ENCODE assay signal across 8 mouse cellular contexts in the genomic region with DNA sequence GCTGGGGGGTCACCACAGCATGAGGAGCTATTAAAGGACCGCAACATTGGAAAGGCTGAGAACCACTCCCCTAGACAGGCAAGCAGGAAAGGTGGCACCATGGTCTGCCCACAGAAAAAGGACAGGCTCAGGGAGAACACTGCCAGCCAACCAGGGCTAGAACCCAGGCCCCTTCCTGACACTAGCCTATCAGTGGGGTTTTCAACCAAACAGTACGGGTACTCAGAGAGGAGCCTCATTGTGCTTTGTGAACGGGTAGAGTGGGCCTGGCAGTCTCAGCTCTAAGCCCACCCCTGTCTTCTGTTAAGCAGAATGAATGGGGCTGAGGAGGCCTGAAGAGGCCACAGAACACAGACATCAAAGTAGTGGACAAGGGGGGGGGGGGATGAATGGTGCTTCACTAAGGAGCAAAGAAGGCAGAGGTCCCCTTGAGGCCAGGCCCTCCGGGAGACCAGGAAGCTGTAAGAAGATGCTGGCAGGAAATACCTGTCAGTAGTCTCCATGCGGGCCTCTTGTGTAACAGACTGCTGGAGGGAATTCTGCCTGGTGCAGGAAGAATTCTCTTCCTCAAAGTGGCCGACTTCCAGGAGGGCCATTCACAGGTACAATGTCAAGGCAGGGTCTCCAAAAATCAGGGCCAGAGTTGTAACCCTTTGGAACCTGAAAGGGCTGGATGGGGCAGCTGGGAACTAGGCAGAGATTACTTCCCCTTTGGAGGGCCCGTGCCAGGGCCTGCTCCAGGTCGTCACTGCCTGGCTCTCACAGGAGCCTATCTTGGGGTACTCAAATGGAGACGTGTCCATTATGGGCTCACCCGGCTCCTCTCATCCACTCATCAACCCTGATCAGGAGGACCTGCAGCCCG. TPM values are rescaled to one million over a fixed set of nuclear protein-coding genes. Genes with fewer than 3 reads are reported as not detected.
DNase-seq lines count a peak whose midpoint lies in the region; ATAC-seq lines count a peak whose summit lies in the region.

Gene Trabd, plus strand, starts transcription at position 512 of the 865 bp plus-strand sequence.

- H3K36me3 ChIP-seq in embryonic facial prominence, embryonic 10.5 days (replicated peaks) = peaks cover 4% of the 10 kb centered on the region
- H3K36me3 ChIP-seq in heart, embryonic 11.5 days (ENCODE audit: control insufficient read depth, insufficient read depth, low read length) = no peaks in the 10 kb centered on the region
- H3K36me3 ChIP-seq in midbrain, embryonic 10.5 days = 0 out of 2 replicates have a peak, but pooled peaks cover 6% of the 10 kb centered on the region

- peak within 1 kb of the TSS; percentile 95 for H3K4me2 ChIP-seq in heart, embryonic 11.5 days

- peaks cover 45% of the 10 kb centered on the region for H3K4me1 ChIP-seq in embryonic facial prominence, embryonic 10.5 days
- peaks cover 37% of the 10 kb centered on the region for H3K4me1 ChIP-seq in heart, embryonic 11.5 days (ENCODE audit: control insufficient read depth, insufficient read depth, low read length)
- peaks cover 45% of the 10 kb centered on the region for H3K4me1 ChIP-seq in midbrain, embryonic 10.5 days

- peak within 1 kb of the TSS; percentile 91 for H3K9ac ChIP-seq in heart, embryonic 11.5 days (ENCODE audit: low read depth, low read length)

- WGBS in embryonic facial prominence, embryonic 10.5 days = 21% methylated on average over 11 of the region's 11 CpGs
- 18% methylated on average over 11 of the region's 11 CpGs for WGBS in heart, embryonic 11.5 days (ENCODE audit: insufficient replicate concordance)
- 25% methylated on average over 11 of the region's 11 CpGs for WGBS in midbrain, embryonic 10.5 days

- H3K27ac ChIP-seq in embryonic facial prominence, embryonic 10.5 days (replicated peaks) = peak within 1 kb of the TSS; percentile 92
- H3K27ac ChIP-seq in heart, embryonic 11.5 days (ENCODE audit: low read depth, low read length) = peak within 1 kb of the TSS; percentile 96
- H3K27ac ChIP-seq in midbrain, embryonic 10.5 days (replicated peaks) = peak within 1 kb of the TSS; percentile 94

- no peak; the same call in 1 of the 2 replicates for ATAC-seq in heart, embryonic 11.5 days (replicated peaks; ENCODE audit: insufficient number of reproducible peaks, low FRiP score, low TSS enrichment)
- ATAC-seq in erythroid progenitor cell, adult 5-6 weeks (replicated peaks; ENCODE audit: low FRiP score, poor library complexity, severe bottlenecking) = no peak

- no peaks in the 10 kb centered on the region for H3K9me3 ChIP-seq in embryonic facial prominence, embryonic 10.5 days
- no peaks in the 10 kb centered on the region for H3K9me3 ChIP-seq in heart, embryonic 11.5 days (replicated peaks; ENCODE audit: control insufficient read depth, low read length)
- no peaks in the 10 kb centered on the region for H3K9me3 ChIP-seq in midbrain, embryonic 10.5 days (replicated peaks)

- peaks cover 15% of the 10 kb centered on the region for H3K27me3 ChIP-seq in embryonic facial prominence, embryonic 10.5 days (replicated peaks; ENCODE audit: low read depth, poor library complexity, severe bottlenecking)
- H3K27me3 ChIP-seq in heart, embryonic 11.5 days (ENCODE audit: control insufficient read depth, insufficient read depth, low read length) = peaks cover 7% of the 10 kb centered on the region
- peaks cover 12% of the 10 kb centered on the region for H3K27me3 ChIP-seq in midbrain, embryonic 10.5 days (ENCODE audit: low read depth, poor library complexity, severe bottlenecking)

- DNase-seq in thymus, postnatal 0 days (ENCODE audit: low spot score) = peak; percentile 17
- DNase-seq in thymus, postnatal 14 days = no peak
- DNase-seq in embryonic facial prominence, embryonic 10.5 days (ENCODE audit: low spot score) = peak; percentile 17
- peak; percentile 31 for DNase-seq in kidney, postnatal 14 days
- DNase-seq in midbrain, embryonic 10.5 days (ENCODE audit: low spot score) = no peak
- DNase-seq in thymus, postnatal 25 days = no peak

- H3K4me3 ChIP-seq in embryonic facial prominence, embryonic 10.5 days = peak within 1 kb of the TSS; percentile 87
- H3K4me3 ChIP-seq in heart, embryonic 11.5 days (ENCODE audit: low read depth, low read length) = peak within 1 kb of the TSS; percentile 88
- peak within 1 kb of the TSS; percentile 90 for H3K4me3 ChIP-seq in midbrain, embryonic 10.5 days

RNA-seq across cellular contexts. Expression of gene Trabd, which starts in this region (rescaled TPM):
- 40.1 and 42.2 TPM in 2 replicates for polyA plus RNA-seq in thymus, postnatal 0 days (2015; fragmentation: Nextera tagmentation; extraction: Ambion mirVana)
- polyA plus RNA-seq in embryonic facial prominence, embryonic 10.5 days (2016; fragmentation: Nextera tagmentation; extraction: Ambion mirVana) = 52.1 and 52.4 TPM in 2 replicates
- polyA plus RNA-seq in heart, embryonic 11.5 days (2014; fragmentation: Nextera tagmentation; extraction: Ambion mirVana) = 51.7 and 52.6 TPM in 2 replicates
- polyA plus RNA-seq in midbrain, embryonic 10.5 days (2016; fragmentation: Nextera tagmentation; extraction: Ambion mirVana) = 53.6 and 53.7 TPM in 2 replicates
- total RNA-seq in erythroid progenitor cell, adult 5-6 weeks (2015; ENCODE audit: low replicate concordance) = 5.4 and 12.6 TPM in 2 replicates
- 10.4 and 11.9 TPM in 2 replicates for total RNA-seq in erythroid progenitor cell, adult 5-6 weeks (2017; ENCODE audit: low replicate concordance)

Comparison
In these comparisons a context has a peak if more than half of its experiments do, and no peak if none do; other contexts are left out.
1. DNase-seq: peak in thymus, postnatal 0 days (single experiment), embryonic facial prominence, embryonic 10.5 days (single experiment) and kidney, postnatal 14 days (single experiment); none in thymus, postnatal 14 days (single experiment), midbrain, embryonic 10.5 days (single experiment) and thymus, postnatal 25 days (single experiment).
2. Peak in every context shown above with its lines, with median percentiles within 50 percentile points of each other: H3K27ac ChIP-seq and H3K4me3 ChIP-seq.